Mouse (Mus musculus) intestine, embryonic 16.5 days (tissue): ENCODE results near the gene Dcakd. TPM values are rescaled to one million over a fixed set of nuclear protein-coding genes. Genes with fewer than 3 reads are reported as not detected.

Source experiments
- ATAC-seq: fragments of 200-750 bp; cut with Nextera tagmentation; 2 replicates; pipeline ENCODE4 v1.8.0; 2017; ENCODE audit warnings: moderate TSS enrichment, moderate library complexity
- H3K27ac ChIP-seq: fragments of 300-500 bp; sonication (generic); 2 replicates; pipeline ENCODE4 v1.5.1; 2014; ENCODE audit warnings: mild to moderate bottlenecking, low read length
- H3K27me3 ChIP-seq: fragments of 300-500 bp; sonication (generic); replicated peaks from 2 replicates; pipeline ENCODE4 v1.6.1; 2014; ENCODE audit warnings: low read length, control low read depth, mixed read lengths; ENCODE audit not compliant: control insufficient read depth, insufficient read depth
- H3K36me3 ChIP-seq: fragments of 300-500 bp; sonication (generic); 2 replicates; pipeline ENCODE4 v1.6.1; 2014; ENCODE audit warnings: low read length, control low read depth; ENCODE audit not compliant: control insufficient read depth, insufficient read depth
- H3K4me1 ChIP-seq: fragments of 300-500 bp; sonication (generic); 2 replicates; pipeline ENCODE4 v1.6.1; 2014; ENCODE audit warnings: low read length, control low read depth, mixed read lengths; ENCODE audit not compliant: control insufficient read depth, insufficient read depth
- H3K4me2 ChIP-seq: fragments of 300-500 bp; sonication (generic); 2 replicates; pipeline ENCODE4 v1.6.1; 2014; ENCODE audit warnings: low read depth, low read length, control low read depth
- H3K4me3 ChIP-seq: fragments of 300-500 bp; sonication (generic); 2 replicates; pipeline ENCODE4 v1.5.1; 2014; ENCODE audit warnings: mild to moderate bottlenecking, low read length
- H3K9ac ChIP-seq: fragments of 300-500 bp; sonication (generic); 2 replicates; pipeline ENCODE4 v1.6.1; 2014; ENCODE audit warnings: low read depth, low read length
- H3K9me3 ChIP-seq: fragments of 300-500 bp; sonication (generic); 2 replicates; pipeline ENCODE4 v1.6.1; 2016; ENCODE audit warnings: low read length, control low read depth; ENCODE audit not compliant: control insufficient read depth
- WGBS: fragments of 180-500 bp; shearing (Covaris S2); extraction: QIAGEN DNeasy Blood & Tissue Kit; methylation state at CpG from one replicate; pipeline ENCODE4 v1.1.7; 2014; 5-methylcytosine and 5-hydroxymethylcytosine counted together
- polyA plus RNA-seq: library from polyadenylated mRNA; unstranded; fragments of >200 nt; fragmentation: Nextera tagmentation; extraction: Ambion mirVana; gene quantifications from 2 replicates; pipeline ENCODE4 v1.2.1, GENCODE M21; 2015

Gene Dcakd
- polyA plus RNA-seq, 1 experiment from 2014 or later, result 92.7 TPM

GRCm38 (mm10) chr11:103027570-103028175 lies 460 bp downstream of the Dcakd start:
- Histone ChIP-seq H3K27me3 (no peaks in the 10 kb centered on the region), H3K4me2 (peak overlapping the region; percentile 69), H3K9me3 (no peaks in the 10 kb centered on the region), H3K27ac (peak overlapping the region; percentile 66), H3K4me3 (peak overlapping the region; percentile 77), H3K9ac (peak overlapping the region; percentile 73), H3K4me1 (peaks cover 17% of the 10 kb centered on the region), H3K36me3 (no peaks in the 10 kb centered on the region)
- ATAC-seq, result no peak
- 14% methylated on average over 8 of the region's 8 CpGs for WGBS

DNA sequence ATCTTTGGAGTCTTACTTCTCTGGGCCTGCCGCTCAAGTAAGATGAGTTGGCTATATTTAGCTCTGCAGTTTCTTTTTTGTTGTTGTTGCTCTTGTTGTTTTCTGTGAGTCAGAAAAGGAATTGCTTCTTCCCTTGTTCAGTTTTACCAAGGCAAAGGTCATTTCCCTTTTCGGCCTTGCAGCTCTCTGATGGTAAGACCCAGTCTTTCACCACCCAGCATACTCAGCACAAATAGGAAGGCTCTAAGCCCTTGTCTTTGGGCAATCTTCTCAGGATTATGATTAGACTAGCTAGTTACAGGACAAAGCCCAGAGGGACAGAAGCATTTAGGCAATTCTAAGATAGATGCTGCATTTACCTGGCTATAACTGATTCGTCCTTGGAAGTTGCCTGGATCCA lies 1.2 kb downstream of the Dcakd start:
- no peak overlapping the region for H3K4me2 ChIP-seq
- no peaks in the 10 kb centered on the region for H3K36me3 ChIP-seq
- H3K27me3 ChIP-seq, result no peaks in the 10 kb centered on the region
- H3K4me3 ChIP-seq, result no peak overlapping the region
- no peaks in the 10 kb centered on the region for H3K9me3 ChIP-seq
- H3K9ac ChIP-seq, result no peak overlapping the region
- H3K27ac ChIP-seq, result no peak overlapping the region; the same call in 1 of the 2 replicates
- ATAC-seq, result no peak
- peaks cover 17% of the 10 kb centered on the region for H3K4me1 ChIP-seq
- whole genome bisulfite sequencing, result 83% methylated on average over 3 of the region's 3 CpGs

- H3K27ac ChIP-seq, result no peak overlapping the region
- H3K9ac ChIP-seq, result no peak overlapping the region
- no peak overlapping the region for H3K4me2 ChIP-seq
- no peaks in the 10 kb centered on the region for H3K9me3 ChIP-seq
- no peaks in the 10 kb centered on the region for H3K36me3 ChIP-seq
- H3K27me3 ChIP-seq, result no peaks in the 10 kb centered on the region
- 93% methylated on average over 3 of the region's 3 CpGs for WGBS
- peaks cover 8% of the 10 kb centered on the region for H3K4me1 ChIP-seq
- no peak for ATAC-seq
- no peak overlapping the region for H3K4me3 ChIP-seq
These were observed 4.2 kb downstream of the Dcakd start for GRCm38 (mm10) chr11:103023974-103024373.

DNA sequence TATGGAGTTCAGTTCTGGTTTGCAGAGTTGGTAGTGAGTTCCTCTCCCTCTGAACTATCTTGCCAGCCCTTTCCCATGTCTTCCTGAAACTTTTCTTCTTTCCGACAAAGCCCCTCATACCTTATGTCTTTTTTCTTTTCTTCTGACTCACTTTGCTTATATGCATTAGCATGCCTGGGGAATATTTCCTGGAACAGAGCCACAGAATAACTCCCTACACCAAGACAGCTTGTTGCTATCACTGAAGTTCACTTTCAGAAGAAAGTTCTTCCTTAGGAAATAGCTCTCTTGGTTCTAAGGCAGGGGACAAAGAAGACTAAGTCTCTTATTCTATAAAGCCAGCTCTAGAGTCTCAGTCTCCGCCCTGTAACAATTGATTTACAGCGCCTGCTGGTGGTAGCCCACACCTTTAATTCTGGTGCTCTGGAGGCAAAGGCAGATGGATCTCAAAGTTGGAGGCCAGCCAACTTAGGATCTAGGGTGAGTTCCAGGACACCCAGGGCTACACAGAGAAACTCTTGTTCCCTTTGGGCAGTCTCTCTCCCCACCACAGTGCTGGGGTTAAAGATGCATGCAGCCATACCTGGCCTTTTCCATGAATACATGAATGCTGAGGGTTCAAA lies 7.3 kb downstream of the Dcakd start:
- Histone ChIP-seq H3K36me3 (no peaks in the 10 kb centered on the region), H3K4me1 (peaks cover 9% of the 10 kb centered on the region), H3K4me2 (no peak overlapping the region), H3K27ac (no peak overlapping the region), H3K9me3 (no peaks in the 10 kb centered on the region), H3K9ac (no peak overlapping the region), H3K4me3 (no peak overlapping the region), H3K27me3 (no peaks in the 10 kb centered on the region)
- ATAC-seq, result no peak
- 64% methylated on average over 3 of the region's 3 CpGs for WGBS

GRCm38 (mm10) chr11:103019325-103019724 lies 8.8 kb downstream of the Dcakd start:
- Histone ChIP-seq H3K4me2 (no peak overlapping the region), H3K9me3 (no peaks in the 10 kb centered on the region), H3K27ac (no peak overlapping the region), H3K9ac (no peak overlapping the region), H3K36me3 (no peaks in the 10 kb centered on the region), H3K4me1 (peaks cover 15% of the 10 kb centered on the region), H3K27me3 (no peaks in the 10 kb centered on the region), H3K4me3 (no peak overlapping the region)
- 90% methylated on average over 7 of the region's 7 CpGs for WGBS
- ATAC-seq, result no peak

- no peak overlapping the region for H3K4me2 ChIP-seq
- no peaks in the 10 kb centered on the region for H3K36me3 ChIP-seq
- peaks cover 15% of the 10 kb centered on the region for H3K4me1 ChIP-seq
- H3K4me3 ChIP-seq, result no peak overlapping the region
- no peaks in the 10 kb centered on the region for H3K9me3 ChIP-seq
- H3K27ac ChIP-seq, result no peak overlapping the region
- no peaks in the 10 kb centered on the region for H3K27me3 ChIP-seq
- no peak for ATAC-seq
- H3K9ac ChIP-seq, result no peak overlapping the region
- WGBS, result 81% methylated on average over 6 of the region's 6 CpGs
These were observed 9.3 kb downstream of the Dcakd start for GRCm38 (mm10) chr11:103018860-103019259.

DNA sequence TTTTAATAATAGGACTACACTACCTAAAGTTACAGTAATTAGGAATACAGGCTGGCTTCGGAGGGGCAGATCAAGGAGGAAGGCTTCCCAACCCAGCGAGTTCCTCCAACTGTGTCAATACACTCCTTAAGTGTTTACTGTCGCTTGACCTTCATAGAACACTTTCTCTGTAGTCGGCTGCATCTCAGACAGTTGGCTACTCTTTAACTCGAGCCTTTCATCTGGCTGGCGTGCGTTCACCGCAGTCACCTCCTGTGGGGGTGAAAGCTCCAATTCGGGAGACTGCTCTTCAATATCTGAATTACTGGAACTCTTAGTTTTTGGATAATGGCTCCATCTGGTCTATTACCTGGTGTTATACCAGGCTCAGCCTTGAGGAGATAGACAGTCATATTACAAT lies 10.5 kb downstream of the Dcakd start:
- Histone ChIP-seq H3K4me3 (no peak overlapping the region), H3K4me2 (no peak overlapping the region), H3K36me3 (no peaks in the 10 kb centered on the region), H3K27me3 (no peaks in the 10 kb centered on the region), H3K9me3 (no peaks in the 10 kb centered on the region), H3K9ac (no peak overlapping the region), H3K27ac (no peak overlapping the region), H3K4me1 (peaks cover 15% of the 10 kb centered on the region)
- no peak for ATAC-seq
- 44% methylated on average over 9 of the region's 9 CpGs for WGBS

GRCm38 (mm10) chr11:103016930-103017329 lies 11.2 kb downstream of the Dcakd start:
- no peaks in the 10 kb centered on the region for H3K36me3 ChIP-seq
- peaks cover 15% of the 10 kb centered on the region for H3K4me1 ChIP-seq
- 1% methylated on average over 40 of the region's 41 CpGs for WGBS
- no peaks in the 10 kb centered on the region for H3K27me3 ChIP-seq
- ATAC-seq, result peak; percentile 99
- no peaks in the 10 kb centered on the region for H3K9me3 ChIP-seq
- H3K9ac ChIP-seq, result peak overlapping the region; percentile 89
- H3K4me3 ChIP-seq, result peak overlapping the region; percentile 89
- H3K27ac ChIP-seq, result peak overlapping the region; percentile 87
- H3K4me2 ChIP-seq, result peak overlapping the region; percentile 62

- H3K4me3 ChIP-seq, result peak overlapping the region; percentile 89
- peak overlapping the region; percentile 62 for H3K4me2 ChIP-seq
- ATAC-seq, result peak; percentile 11; the same call in 1 of the 2 replicates
- no peaks in the 10 kb centered on the region for H3K36me3 ChIP-seq
- no peaks in the 10 kb centered on the region for H3K27me3 ChIP-seq
- peaks cover 17% of the 10 kb centered on the region for H3K4me1 ChIP-seq
- H3K27ac ChIP-seq, result peak overlapping the region; percentile 87
- peak overlapping the region; percentile 89 for H3K9ac ChIP-seq
- 39% methylated on average over 27 of the region's 27 CpGs for whole genome bisulfite sequencing
- H3K9me3 ChIP-seq, result no peaks in the 10 kb centered on the region
These were observed 12.0 kb downstream of the Dcakd start for GRCm38 (mm10) chr11:103015881-103016825.
